Mouse (Mus musculus): Measurements from ENCODE around the gene Spocd1. TPM values are rescaled to one million over a fixed set of nuclear protein-coding genes. Genes with fewer than 3 reads are reported as not detected.

Gene Spocd1
- total RNA-seq, 1 experiment from 2014 or later: 3.4 TPM

GRCm38 (mm10) chr4:129918464-129918863 lies 10.6 kb upstream of the Spocd1 start:
- DNase-seq: no peak

DNA sequence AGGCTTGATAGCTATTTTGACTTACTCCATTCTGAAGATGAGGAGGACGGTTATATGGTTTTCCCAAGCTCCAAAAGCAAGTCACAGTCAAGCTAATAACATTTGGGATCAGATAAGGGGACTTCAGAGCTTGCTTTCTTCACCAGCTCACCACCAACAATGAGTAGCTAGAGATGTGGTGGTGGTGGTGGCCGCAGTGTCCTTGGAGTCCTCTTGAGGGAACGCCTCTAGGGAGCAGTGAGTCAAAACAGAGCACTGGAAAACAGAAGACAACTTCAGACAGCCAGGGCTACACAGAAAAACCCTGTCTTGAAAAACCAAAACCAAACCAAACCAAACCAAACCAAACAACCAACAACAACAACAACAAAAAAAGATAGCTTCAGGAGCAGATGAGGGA lies 10.1 kb upstream of the Spocd1 start:
- DNase-seq: peak; percentile 49

- DNase-seq: peak; percentile 54
Observed at GRCm38 (mm10) chr4:129920542-129921313, 8.3 kb upstream of the Spocd1 start.

GRCm38 (mm10) chr4:129921314-129921587 lies 7.8 kb upstream of the Spocd1 start:
- peak; percentile 62 for DNase-seq

DNA sequence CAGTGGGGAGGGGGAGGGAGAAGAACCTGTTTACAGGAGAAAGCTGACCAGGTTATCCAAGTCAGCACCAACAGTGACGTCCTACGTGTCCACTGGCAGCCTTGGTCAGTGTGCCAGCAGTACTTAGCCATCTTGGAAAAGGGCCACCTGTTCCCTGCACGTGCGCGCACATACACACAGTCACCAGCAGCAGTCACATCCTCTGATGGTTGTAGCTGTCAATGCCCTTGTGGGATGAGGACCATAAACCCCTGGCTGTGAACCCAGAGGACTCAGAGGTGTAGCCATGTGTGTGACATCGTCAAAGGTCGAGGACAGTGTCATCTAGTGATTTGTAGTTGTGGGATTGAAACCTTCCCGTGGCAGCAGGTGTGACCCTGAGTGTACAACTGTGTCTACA lies 4.9 kb upstream of the Spocd1 start:
- no peak for DNase-seq

GRCm38 (mm10) chr4:129924694-129925093 lies 4.4 kb upstream of the Spocd1 start:
- DNase-seq: peak; percentile 32

DNA sequence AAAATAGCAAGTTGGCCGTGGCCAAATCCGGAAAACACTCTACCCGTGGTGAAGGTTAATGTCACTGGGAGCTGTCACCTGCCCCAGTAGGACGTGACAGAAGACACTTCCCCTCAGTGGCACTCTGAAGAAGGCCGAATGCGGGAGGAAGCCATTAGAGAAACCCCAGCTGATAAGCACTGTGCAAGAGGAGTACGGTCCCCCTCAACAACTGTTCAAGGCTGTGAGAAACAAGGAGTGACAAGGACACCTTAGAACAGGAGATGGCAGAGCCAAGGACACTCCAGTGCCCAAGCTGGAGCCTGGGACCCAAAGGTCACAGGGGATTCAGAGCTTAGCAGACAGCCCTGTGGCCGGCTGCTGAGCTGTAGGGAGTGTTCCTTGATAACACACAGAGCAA lies 2.5 kb upstream of the Spocd1 start:
- peak; percentile 26 for DNase-seq

DNA sequence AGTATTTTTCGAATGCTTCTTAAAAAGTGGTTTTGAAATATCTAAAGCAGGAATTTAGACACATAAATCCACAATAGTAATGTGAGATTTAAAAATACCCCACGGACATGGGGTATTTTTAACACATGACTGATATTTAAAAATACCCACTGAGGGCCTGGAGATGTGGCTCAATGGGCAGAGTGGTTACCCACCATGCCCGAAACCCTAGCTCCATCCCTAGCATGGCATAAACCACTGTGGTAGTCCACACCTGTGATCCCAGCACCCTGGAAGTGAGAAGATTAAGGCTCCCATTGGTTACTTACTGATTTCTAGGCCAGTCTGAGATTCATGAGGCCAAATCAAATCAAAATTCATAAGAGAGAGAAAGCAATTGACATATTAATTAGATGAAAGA lies 2.0 kb upstream of the Spocd1 start:
- no peak for DNase-seq

DNA sequence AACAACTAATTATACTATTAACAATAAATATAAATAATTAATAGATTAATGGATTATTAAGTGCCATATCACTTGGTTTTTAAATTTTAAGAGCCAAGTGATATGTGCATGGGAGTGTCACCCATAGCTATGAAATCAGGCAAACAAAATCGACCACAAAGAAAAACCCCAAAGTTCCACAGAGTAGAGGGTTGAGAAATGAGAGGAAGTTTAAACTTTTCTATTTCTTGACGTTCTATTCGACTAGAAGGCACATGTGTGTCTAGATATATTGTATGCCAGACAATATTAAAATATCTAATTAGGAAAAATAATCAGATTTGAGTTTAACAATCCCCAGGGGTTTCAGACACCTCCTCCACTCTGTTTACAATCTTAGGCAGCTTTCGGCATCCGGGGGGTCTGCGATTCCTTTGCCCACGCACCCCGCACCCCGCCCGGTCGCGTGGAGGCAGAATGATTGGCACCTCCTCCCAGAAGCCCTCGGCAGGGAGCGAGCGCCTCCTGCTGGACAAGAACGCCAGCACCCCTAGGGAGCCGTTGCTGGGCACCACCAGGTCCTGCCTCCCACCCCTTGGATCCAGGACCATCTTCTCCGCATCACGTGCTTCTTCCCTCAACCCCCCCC lies 811 bp upstream of the Spocd1 start:
- peak; percentile 93 for DNase-seq

GRCm38 (mm10) chr4:129933696-129934095 lies 4.6 kb downstream of the Spocd1 start:
- no peak for DNase-seq

DNA sequence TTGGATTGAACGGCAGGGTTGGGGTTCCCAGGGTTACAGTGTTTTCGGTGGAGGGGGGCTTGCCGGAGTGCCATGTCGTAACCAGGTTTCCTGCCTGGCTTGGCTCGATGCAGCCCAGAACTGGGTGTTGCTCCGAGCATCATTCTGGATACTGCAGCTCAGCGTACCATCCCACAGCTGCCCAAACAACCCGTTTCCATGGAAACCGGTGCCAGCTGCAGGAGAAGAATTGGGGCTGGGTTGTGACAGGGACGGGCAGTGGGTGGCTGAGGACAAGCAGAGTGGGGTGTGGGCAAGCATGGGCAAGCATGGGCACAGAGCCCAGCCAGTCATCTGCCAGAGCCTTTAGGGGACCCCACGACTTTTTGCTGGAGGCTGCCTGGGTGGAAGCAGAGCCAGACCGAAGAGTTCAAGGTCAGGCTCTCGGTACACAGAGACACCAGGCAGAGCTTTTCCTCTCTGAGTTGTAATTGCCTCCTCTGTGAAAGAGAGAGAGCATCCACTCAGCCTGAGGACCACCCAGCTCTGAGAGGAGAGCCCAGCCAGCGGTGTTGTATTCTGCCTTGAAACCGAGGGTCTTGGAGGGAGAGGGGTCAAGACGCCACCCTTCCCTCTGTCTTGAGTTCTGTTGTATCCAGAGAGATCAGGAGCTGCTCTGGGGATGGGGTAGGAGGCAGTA lies 5.3 kb downstream of the Spocd1 start:
- no peak for DNase-seq

DNA sequence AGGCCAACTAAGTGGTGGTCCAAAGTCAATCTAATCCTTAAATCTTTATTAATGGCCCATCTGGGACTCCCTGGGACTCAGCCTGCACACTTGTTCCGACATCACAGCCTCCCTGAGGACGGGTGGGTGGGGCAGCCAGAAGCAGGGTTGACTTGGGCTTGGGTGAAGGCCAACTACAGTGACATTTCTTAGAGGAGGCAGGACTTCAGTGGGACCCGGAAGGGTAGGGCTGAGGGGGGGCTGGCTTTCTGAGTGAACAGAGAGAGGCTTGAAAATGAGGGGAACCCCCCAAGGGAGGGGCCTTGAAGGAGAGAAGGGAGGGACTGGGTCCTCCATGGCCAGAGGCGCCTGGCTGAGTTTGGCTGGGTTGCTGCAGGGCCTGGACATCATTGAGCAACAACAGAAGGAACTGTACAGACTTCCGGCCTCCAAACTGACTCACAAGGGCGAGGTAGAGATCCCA lies 22.3 kb downstream of the Spocd1 start:
- DNase-seq: peak; percentile 13

DNA sequence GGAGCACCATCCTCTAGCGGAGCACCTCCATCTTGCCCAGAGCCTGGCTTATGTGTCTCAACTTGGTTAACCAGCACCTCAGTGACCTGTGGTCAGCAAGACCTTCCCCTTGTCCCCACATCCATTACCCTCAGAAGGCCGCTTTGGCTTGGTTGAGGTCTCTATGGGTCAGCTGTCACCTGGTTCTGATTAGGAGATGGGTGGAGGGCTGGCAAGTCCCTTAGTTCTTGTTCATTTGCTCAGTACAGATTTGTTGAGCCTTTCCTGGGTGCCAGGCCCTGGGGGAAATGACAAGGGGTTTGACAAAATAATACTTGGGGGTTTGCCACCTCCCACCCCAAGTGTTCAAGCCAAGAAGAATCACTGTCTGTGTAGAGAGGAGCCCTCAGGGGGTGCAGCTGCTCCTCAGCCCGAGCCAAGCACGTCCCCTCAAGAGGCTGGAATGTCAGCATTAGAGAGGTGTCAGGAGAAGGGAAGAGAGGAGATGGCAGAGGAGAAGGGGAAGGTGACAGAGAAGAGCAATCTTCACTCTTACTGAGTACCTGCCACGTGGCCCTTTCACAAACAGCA lies 23.3 kb downstream of the Spocd1 start:
- no peak for DNase-seq

- DNase-seq: no peak
Observed at GRCm38 (mm10) chr4:129954527-129954926, 25.5 kb downstream of the Spocd1 start.

DNA sequence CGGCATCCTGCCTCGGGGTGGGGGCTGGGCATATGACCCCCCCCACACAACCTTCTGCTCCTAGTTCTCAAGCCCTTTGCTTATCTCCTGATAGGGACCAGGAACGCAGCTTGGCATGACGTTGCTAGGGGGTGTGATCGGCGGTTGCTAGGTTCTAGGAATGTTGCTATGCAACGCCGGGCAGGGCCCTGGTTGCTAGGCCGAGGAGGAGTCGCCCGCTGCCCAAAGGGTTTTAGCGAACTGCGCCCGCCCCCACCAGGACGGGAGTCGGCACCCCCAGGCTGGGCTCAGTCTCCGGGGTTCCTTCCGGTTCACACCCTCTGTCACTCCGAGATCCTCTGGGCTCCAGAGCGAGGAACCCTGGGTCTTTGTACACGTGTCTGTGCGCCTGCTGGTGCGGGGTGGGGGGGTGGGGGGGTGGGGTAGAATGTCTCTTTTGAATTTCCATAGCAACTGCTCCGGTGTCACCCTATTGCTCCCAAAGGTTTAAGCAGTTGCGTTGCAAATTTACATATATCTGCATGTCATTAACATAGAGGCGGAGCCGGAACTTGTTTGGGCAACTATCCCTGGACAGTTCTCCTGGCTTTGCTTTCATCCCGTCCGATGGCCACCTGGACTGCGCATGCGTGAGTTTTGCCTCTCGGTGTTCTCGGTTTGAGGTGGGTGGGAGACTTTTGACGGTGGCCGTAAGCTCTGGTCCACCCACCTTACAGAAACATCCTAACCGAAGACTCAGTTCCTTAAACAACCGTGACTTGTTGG lies 31.3 kb downstream of the Spocd1 start:
- peak; percentile 77 for DNase-seq

DNA sequence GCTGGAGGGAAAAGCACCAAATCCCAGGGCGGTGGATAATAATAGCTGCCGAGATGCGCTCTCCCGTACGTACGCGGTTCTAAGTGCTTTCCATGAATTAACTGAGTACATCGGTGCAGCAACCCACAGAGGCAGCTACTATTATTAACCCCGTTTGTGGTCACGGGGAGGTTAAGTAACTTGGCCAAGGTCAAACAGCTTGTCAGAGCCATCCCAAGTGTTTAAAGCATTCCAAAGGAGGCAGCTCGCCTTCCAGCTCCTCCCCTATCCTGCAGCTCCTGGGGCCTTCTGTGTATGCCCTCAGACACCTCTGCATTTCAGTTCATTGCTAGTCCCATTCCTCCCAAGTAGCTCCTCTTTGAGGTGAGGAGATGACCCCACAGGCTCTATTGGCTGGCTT lies 36.2 kb downstream of the Spocd1 start:
- DNase-seq: no peak

GRCm38 (mm10) chr4:129966201-129966600 lies 37.2 kb downstream of the Spocd1 start:
- no peak for DNase-seq

- peak; percentile 30 for DNase-seq
Observed at GRCm38 (mm10) chr4:129967024-129968014, 38.3 kb downstream of the Spocd1 start.

GRCm38 (mm10) chr4:129970168-129970567 lies 41.1 kb downstream of the Spocd1 start:
- DNase-seq: no peak

GRCm38 (mm10) chr4:129970861-129971260 lies 41.8 kb downstream of the Spocd1 start:
- no peak for DNase-seq

DNA sequence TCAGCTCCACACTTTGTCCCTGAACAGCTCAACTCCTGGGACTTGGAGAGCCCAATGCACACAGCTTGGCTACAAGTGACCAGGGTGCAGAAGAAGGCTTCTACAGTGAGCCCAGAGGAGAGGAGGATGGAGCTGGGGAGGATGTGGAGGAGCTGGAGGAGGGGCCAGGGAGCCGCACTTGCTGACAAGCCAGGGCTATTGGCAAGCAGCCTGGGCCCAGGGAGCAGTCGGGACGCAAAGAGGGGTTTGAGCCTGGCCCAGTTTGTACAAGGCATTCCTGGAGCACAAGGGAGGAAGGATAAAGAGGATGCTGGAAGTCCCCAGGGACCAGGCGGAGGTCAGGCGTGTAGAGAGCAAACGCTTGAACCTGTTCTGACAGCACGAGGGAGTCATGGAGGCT lies 42.9 kb downstream of the Spocd1 start:
- DNase-seq: no peak
